Mouse (Mus musculus): Measurements from ENCODE around the gene Nup98. TPM values are rescaled to one million over a fixed set of nuclear protein-coding genes. Genes with fewer than 3 reads are reported as not detected.
A peak's percentile ranks its signal among the peaks of the same experiment; 100 is the strongest.

Gene Nup98
- total and polyA plus RNA-seq, 2 experiments from 2014 or later, result 11.0 to 37.1 TPM

- ATAC-seq (no peak), DNase-seq (ENCODE audit: low spot score) (no peak)
- Histone ChIP-seq H3K4me3 (ENCODE audit: low read length) (no peak overlapping the region), H3K9me3 (ENCODE audit: low read length) (no peaks in the 10 kb centered on the region), H3K9ac (replicated peaks; ENCODE audit: low read length) (no peak overlapping the region), H3K27ac (no peak overlapping the region), H3K27me3 (ENCODE audit: insufficient read depth, low read length) (no peaks in the 10 kb centered on the region), H3K36me3 (ENCODE audit: insufficient read depth, low read length) (peaks cover 52% of the 10 kb centered on the region), H3K4me1 (ENCODE audit: insufficient read depth, low read length) (no peaks in the 10 kb centered on the region), H3K4me2 (ENCODE audit: low read depth, low read length) (no peak overlapping the region)
- WGBS, result 93% methylated on average over 5 of the region's 5 CpGs
- no peak for TF ChIP-seq CTCF (IDR thresholded peaks at IDR 0.05; ENCODE audit: low read depth)
Observed at GRCm38 (mm10) chr7:102081784-102082183, 128.2 kb downstream of the Nup98 start.

- peaks cover 60% of the 10 kb centered on the region for H3K36me3 ChIP-seq (ENCODE audit: insufficient read depth, low read length)
- no peak overlapping the region for H3K4me2 ChIP-seq (ENCODE audit: low read depth, low read length)
- no peak for TF ChIP-seq CTCF (IDR thresholded peaks at IDR 0.05; ENCODE audit: low read depth)
- H3K4me3 ChIP-seq (ENCODE audit: low read length), result no peak overlapping the region
- WGBS, result 90% methylated on average over 8 of the region's 8 CpGs
- ATAC-seq (no peak), DNase-seq (ENCODE audit: low spot score) (no peak)
- H3K4me1 ChIP-seq (ENCODE audit: insufficient read depth, low read length), result no peaks in the 10 kb centered on the region
- H3K27ac ChIP-seq, result no peak overlapping the region
- no peaks in the 10 kb centered on the region for H3K9me3 ChIP-seq (ENCODE audit: low read length)
- H3K9ac ChIP-seq (replicated peaks; ENCODE audit: low read length), result no peak overlapping the region
- H3K27me3 ChIP-seq (ENCODE audit: insufficient read depth, low read length), result no peaks in the 10 kb centered on the region
Observed at GRCm38 (mm10) chr7:102080311-102080710, 129.7 kb downstream of the Nup98 start.

- Histone ChIP-seq H3K9ac (replicated peaks; ENCODE audit: low read length) (no peak overlapping the region), H3K9me3 (ENCODE audit: low read length) (no peaks in the 10 kb centered on the region), H3K27ac (no peak overlapping the region), H3K27me3 (ENCODE audit: insufficient read depth, low read length) (no peaks in the 10 kb centered on the region), H3K4me2 (ENCODE audit: low read depth, low read length) (no peak overlapping the region), H3K4me1 (ENCODE audit: insufficient read depth, low read length) (no peaks in the 10 kb centered on the region), H3K36me3 (ENCODE audit: insufficient read depth, low read length) (peaks cover 58% of the 10 kb centered on the region), H3K4me3 (ENCODE audit: low read length) (no peak overlapping the region)
- DNase-seq (ENCODE audit: low spot score) (peak; percentile 62), ATAC-seq (peak; percentile 72; the same call in 1 of the 2 replicates)
- TF ChIP-seq CTCF (IDR thresholded peaks at IDR 0.05; ENCODE audit: low read depth), result peak; percentile 79
- 75% methylated on average over 7 of the region's 7 CpGs for WGBS
Observed at GRCm38 (mm10) chr7:102078517-102078916, 131.5 kb downstream of the Nup98 start.

- Histone ChIP-seq H3K9me3 (ENCODE audit: low read length) (no peaks in the 10 kb centered on the region), H3K4me1 (ENCODE audit: insufficient read depth, low read length) (no peaks in the 10 kb centered on the region), H3K4me3 (ENCODE audit: low read length) (no peak overlapping the region), H3K27me3 (ENCODE audit: insufficient read depth, low read length) (no peaks in the 10 kb centered on the region), H3K36me3 (ENCODE audit: insufficient read depth, low read length) (peaks cover 57% of the 10 kb centered on the region), H3K9ac (replicated peaks; ENCODE audit: low read length) (no peak overlapping the region), H3K27ac (no peak overlapping the region), H3K4me2 (ENCODE audit: low read depth, low read length) (no peak overlapping the region)
- ATAC-seq, result 0 out of 2 replicates have a peak, but pooled peaks have one; percentile 15
- peak; percentile 42 for DNase-seq (ENCODE audit: low spot score)
- WGBS, result 83% methylated on average over 6 of the region's 7 CpGs
- TF ChIP-seq CTCF (IDR thresholded peaks at IDR 0.05; ENCODE audit: low read depth), result peak; percentile 64
Observed at GRCm38 (mm10) chr7:102076714-102077296, 133.2 kb downstream of the Nup98 start.

Other genes with a start within 250 kb of the Nup98 start
- gene Il18bp, start 191.5 kb downstream of the Nup98 start, total RNA-seq (2014; rRNA removed), result 7.1 and 14.7 TPM in 2 replicates
- gene Il18bp, start 191.5 kb downstream of the Nup98 start, polyA plus RNA-seq (2015; fragmentation: Nextera tagmentation; extraction: Ambion mirVana), result 3.0 and 3.3 TPM in 2 replicates
- gene Rnf121, start 144.7 kb downstream of the Nup98 start, total RNA-seq (2014; rRNA removed), result 28.8 and 31.7 TPM in 2 replicates
- 22.6 and 23.8 TPM in 2 replicates for gene Rnf121, start 144.7 kb downstream of the Nup98 start, polyA plus RNA-seq (2015; fragmentation: Nextera tagmentation; extraction: Ambion mirVana)
- 16.2 and 22.6 TPM in 2 replicates for gene Xndc1, start 144.7 kb downstream of the Nup98 start, total RNA-seq (2014; rRNA removed)
- 15.8 and 19.0 TPM in 2 replicates for gene Xndc1, start 144.7 kb downstream of the Nup98 start, polyA plus RNA-seq (2015; fragmentation: Nextera tagmentation; extraction: Ambion mirVana)
- 0.47 and 3.5 TPM in 2 replicates for gene Xntrpc, start 144.5 kb downstream of the Nup98 start, total RNA-seq (2014; rRNA removed)
- gene Xntrpc, start 144.5 kb downstream of the Nup98 start, polyA plus RNA-seq (2015; fragmentation: Nextera tagmentation; extraction: Ambion mirVana), result 0.40 and 0.42 TPM in 2 replicates
- gene Trpc2, start 127.1 kb downstream of the Nup98 start, total RNA-seq (2014; rRNA removed), result 2.5 TPM in 1 of 2 replicates, not detected in the other
- gene Trpc2, start 127.1 kb downstream of the Nup98 start, polyA plus RNA-seq (2015; fragmentation: Nextera tagmentation; extraction: Ambion mirVana), result 0.09 TPM in 1 of 2 replicates, not detected in the other
- gene Art1, start 108.4 kb downstream of the Nup98 start, total RNA-seq (2014; rRNA removed), result 0.10 and 2.3 TPM in 2 replicates
- 0.39 and 0.44 TPM in 2 replicates for gene Art1, start 108.4 kb downstream of the Nup98 start, polyA plus RNA-seq (2015; fragmentation: Nextera tagmentation; extraction: Ambion mirVana)
- 0.32 TPM in 1 of 2 replicates, not detected in the other for gene Art5, start 100.7 kb downstream of the Nup98 start, total RNA-seq (2014; rRNA removed)
- 0.19 and 0.21 TPM in 2 replicates for gene Art5, start 100.7 kb downstream of the Nup98 start, polyA plus RNA-seq (2015; fragmentation: Nextera tagmentation; extraction: Ambion mirVana)
- gene Chrna10, start 93.3 kb downstream of the Nup98 start, total RNA-seq (2014; rRNA removed), result not detected in 2 replicates
- gene Chrna10, start 93.3 kb downstream of the Nup98 start, polyA plus RNA-seq (2015; fragmentation: Nextera tagmentation; extraction: Ambion mirVana), result 0.08 TPM in 1 of 2 replicates, not detected in the other
- 50.0 and 73.0 TPM in 2 replicates for gene Pgap2, start within 50 bp of the Nup98 start, total RNA-seq (2014; rRNA removed)
- gene Pgap2, start within 50 bp of the Nup98 start, polyA plus RNA-seq (2015; fragmentation: Nextera tagmentation; extraction: Ambion mirVana), result 59.3 and 61.7 TPM in 2 replicates
- 12.8 and 17.0 TPM in 2 replicates for gene Rhog, start 45.9 kb upstream of the Nup98 start, total RNA-seq (2014; rRNA removed)
- gene Rhog, start 45.9 kb upstream of the Nup98 start, polyA plus RNA-seq (2015; fragmentation: Nextera tagmentation; extraction: Ambion mirVana), result 22.1 and 22.6 TPM in 2 replicates
- 32.9 and 34.6 TPM in 2 replicates for gene Stim1, start 57.6 kb upstream of the Nup98 start, total RNA-seq (2014; rRNA removed)
- 17.5 and 17.9 TPM in 2 replicates for gene Stim1, start 57.6 kb upstream of the Nup98 start, polyA plus RNA-seq (2015; fragmentation: Nextera tagmentation; extraction: Ambion mirVana)
- gene Rrm1, start 231.5 kb upstream of the Nup98 start, total RNA-seq (2014; rRNA removed), result 39.3 and 40.6 TPM in 2 replicates
- 41.0 and 41.2 TPM in 2 replicates for gene Rrm1, start 231.5 kb upstream of the Nup98 start, polyA plus RNA-seq (2015; fragmentation: Nextera tagmentation; extraction: Ambion mirVana)